Mouse (Mus musculus): ENCODE data around the gene Eif4g3. TPM values are rescaled to one million over a fixed set of nuclear protein-coding genes. Genes with fewer than 3 reads are reported as not detected.
A peak's percentile ranks its signal among the peaks of the same experiment; 100 is the strongest.

The Eif4g3 gene
- total and polyA plus RNA-seq, 3 experiments = 22.8 to 63.7 TPM; not detected in 1

DNA sequence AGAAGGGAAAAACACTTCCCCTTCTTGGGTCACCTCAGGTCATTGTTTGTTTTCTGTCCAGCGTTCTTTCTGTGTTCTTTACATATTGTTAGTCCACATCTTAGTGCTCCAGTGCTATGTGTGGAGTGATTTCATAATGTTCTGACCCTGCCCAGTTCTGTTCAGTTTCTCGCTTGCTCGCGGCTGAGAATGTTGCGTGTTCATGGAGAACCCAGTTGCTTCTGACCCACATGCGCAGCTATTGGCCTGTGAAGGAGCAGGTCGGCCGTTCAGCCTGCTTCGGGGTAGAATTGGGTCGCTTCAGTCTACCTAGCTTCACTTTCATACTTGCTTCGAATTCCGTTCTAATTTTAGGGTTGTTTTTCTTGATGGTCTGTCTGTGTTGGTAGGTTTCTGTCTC is 2.6 kb downstream of the Eif4g3 start:
- TF ChIP-seq RAD21 (IDR thresholded peaks at IDR 0.05; ENCODE audit: low read depth, low read length) (no peak), ZC3H11A (IDR thresholded peaks at IDR 0.05; ENCODE audit: low read depth, low read length) (no peak), CHD2 (IDR thresholded peaks at IDR 0.05; ENCODE audit: low read length) (no peak), JUND (IDR thresholded peaks at IDR 0.05; ENCODE audit: low read depth, low read length) (no peak), GABPA (IDR thresholded peaks at IDR 0.05; ENCODE audit: low read depth, low read length) (no peak), MEF2A (IDR thresholded peaks at IDR 0.05; ENCODE audit: extremely low read depth, insufficient replicate concordance, low read depth, low read length, poor library complexity, severe bottlenecking) (no peak), BHLHE40 (IDR thresholded peaks at IDR 0.05; ENCODE audit: borderline replicate concordance, low read depth, low read length) (no peak), EP300 (IDR thresholded peaks at IDR 0.05; ENCODE audit: low read depth in 1 of 2, low read length in 2 of 2) (no peak), MAX (IDR thresholded peaks at IDR 0.05; ENCODE audit: low read length) (no peak), MXI1 (IDR thresholded peaks at IDR 0.05; ENCODE audit: low read depth, low read length) (no peak), SMC3 (IDR thresholded peaks at IDR 0.05; ENCODE audit: low read depth, low read length) (no peak), POLR2AphosphoS5 (IDR thresholded peaks at IDR 0.05; ENCODE audit: borderline replicate concordance, low read depth, low read length) (no peak), USF2 (IDR thresholded peaks at IDR 0.05; ENCODE audit: borderline replicate concordance in 1 of 2, insufficient read depth in 1 of 2, low read depth in 1 of 2, low read length in 2 of 2) (no peak), ELF1 (IDR thresholded peaks at IDR 0.05; ENCODE audit: low read depth, low read length) (no peak), ZKSCAN1 (IDR thresholded peaks at IDR 0.05; ENCODE audit: low read depth, low read length) (no peak)
- no peaks in the 10 kb centered on the region for H3K9me3 ChIP-seq (replicated peaks; ENCODE audit: insufficient read depth, low read length)
- H3K36me3 ChIP-seq (ENCODE audit: control insufficient read depth in 1 of 2, insufficient read depth in 2 of 2, low read length in 2 of 2) = peaks cover 18 to 22% of the 10 kb centered on the region in 2 experiments
- peak overlapping the region; percentile 87; the same call in 1 of the 2 replicates for H3K9ac ChIP-seq (ENCODE audit: control insufficient read depth, low read depth, low read length, poor library complexity, severe bottlenecking)
- DNase-seq (ENCODE audit: low read depth, low spot score) = no peak
- no peaks in the 10 kb centered on the region for H3K27me3 ChIP-seq (ENCODE audit: control insufficient read depth in 1 of 2, insufficient read depth in 2 of 2, low read length in 2 of 2)
- peaks cover 54% of the 10 kb centered on the region for H3K79me2 ChIP-seq (ENCODE audit: control insufficient read depth, insufficient read depth, low read length, poor library complexity)
- H3K4me1 ChIP-seq (ENCODE audit: control insufficient read depth in 1 of 2, insufficient read depth in 2 of 2, low read length in 2 of 2) = peaks cover 0 to 26% of the 10 kb centered on the region in 2 experiments; a peak in 3 of 4 replicates
- H3K4me3 ChIP-seq (ENCODE audit: control insufficient read depth in 1 of 2, insufficient read depth in 1 of 2, low read depth in 2 of 2, low read length in 2 of 2) = peak overlapping the region in 1 of 2 experiments; percentile 13; a peak in 2 of 4 replicates
- no peak overlapping the region for H3K27ac ChIP-seq (ENCODE audit: control insufficient read depth, low read depth, low read length)

DNA sequence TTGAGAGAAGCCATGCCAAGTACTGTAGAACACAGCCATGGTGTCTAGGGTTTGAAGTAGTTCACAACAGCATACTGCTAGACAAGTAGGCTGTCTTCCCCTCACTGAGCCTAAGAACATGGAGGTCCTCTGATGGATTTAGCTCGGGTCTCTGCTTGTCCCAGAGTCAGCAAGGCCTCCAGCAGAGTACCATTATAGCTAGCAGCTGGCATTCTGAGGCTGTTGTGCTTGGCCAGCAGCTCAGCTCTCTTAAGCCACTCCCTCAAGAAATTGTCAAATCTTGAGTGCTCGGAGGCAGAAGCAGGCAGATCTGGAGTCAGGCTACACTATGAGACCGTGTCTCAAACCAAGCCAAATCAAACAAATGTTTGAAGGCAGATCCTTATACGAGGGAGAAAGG is 5.4 kb downstream of the Eif4g3 start:
- peaks cover 19 to 20% of the 10 kb centered on the region in 2 experiments for H3K36me3 ChIP-seq (ENCODE audit: control insufficient read depth in 1 of 2, insufficient read depth in 2 of 2, low read length in 2 of 2)
- H3K4me3 ChIP-seq (ENCODE audit: control insufficient read depth in 1 of 2, insufficient read depth in 1 of 2, low read depth in 2 of 2, low read length in 2 of 2) = no peak overlapping the region
- peaks cover 73% of the 10 kb centered on the region for H3K79me2 ChIP-seq (ENCODE audit: control insufficient read depth, insufficient read depth, low read length, poor library complexity)
- TF ChIP-seq POLR2AphosphoS2 (IDR thresholded peaks at IDR 0.05; ENCODE audit: low read length) (no peak), CHD1 (IDR thresholded peaks at IDR 0.05; ENCODE audit: low read depth, low read length) (no peak), TAL1 (IDR thresholded peaks at IDR 0.05; ENCODE audit: low read length) (no peak), RAD21 (IDR thresholded peaks at IDR 0.05; ENCODE audit: low read depth, low read length) (no peak), TCF12 (IDR thresholded peaks at IDR 0.05; ENCODE audit: low read depth, low read length) (no peak), GATA1 (IDR thresholded peaks at IDR 0.05; ENCODE audit: low read depth, low read length) (no peak), MEF2A (IDR thresholded peaks at IDR 0.05; ENCODE audit: extremely low read depth, insufficient replicate concordance, low read depth, low read length, poor library complexity, severe bottlenecking) (no peak), UBTF (IDR thresholded peaks at IDR 0.05; ENCODE audit: borderline replicate concordance, insufficient read depth, low read depth, low read length) (no peak), MAZ (IDR thresholded peaks at IDR 0.05; ENCODE audit: low read depth, low read length) (no peak), JUND (IDR thresholded peaks at IDR 0.05; ENCODE audit: low read depth, low read length) (no peak)
- H3K9ac ChIP-seq (ENCODE audit: control insufficient read depth, low read depth, low read length, poor library complexity, severe bottlenecking) = no peak overlapping the region
- DNase-seq (ENCODE audit: low read depth, low spot score) = no peak
- H3K27ac ChIP-seq (ENCODE audit: control insufficient read depth, low read depth, low read length) = no peak overlapping the region
- H3K4me1 ChIP-seq (ENCODE audit: control insufficient read depth in 1 of 2, insufficient read depth in 2 of 2, low read length in 2 of 2) = peaks cover 0 to 12% of the 10 kb centered on the region in 2 experiments; a peak in 3 of 4 replicates
- no peaks in the 10 kb centered on the region for H3K9me3 ChIP-seq (replicated peaks; ENCODE audit: insufficient read depth, low read length)
- no peaks in the 10 kb centered on the region for H3K27me3 ChIP-seq (ENCODE audit: control insufficient read depth in 1 of 2, insufficient read depth in 2 of 2, low read length in 2 of 2)
